Mouse (Mus musculus) frontal cortex, postnatal 14 days (tissue): ENCODE data around the gene Nprl2.

Experiments used
- DNase-seq, 2 experiments: peaks; one replicate each; pipeline ENCODE4 v3.0.0; 2022; ENCODE audit warnings: low spot score in 2 of 2

The Nprl2 gene

GRCm38 (mm10) chr9:107541474-107542351, at the start of gene Nprl2, which contains the start of gene Cyb561d2:
Gene Nprl2, plus strand, starts transcription at chr9:107542226.
Gene Cyb561d2, minus strand, starts transcription at chr9:107542193.
- peak; percentile 90 to 93 for DNase-seq

- no peak for DNase-seq
Observed at GRCm38 (mm10) chr9:107493511-107493910, 48.5 kb upstream of the Nprl2 start.

- no peak for DNase-seq
Observed at GRCm38 (mm10) chr9:107494238-107494637, 47.8 kb upstream of the Nprl2 start.

- no peak for DNase-seq
Observed at GRCm38 (mm10) chr9:107496359-107496758, 45.7 kb upstream of the Nprl2 start.

DNA sequence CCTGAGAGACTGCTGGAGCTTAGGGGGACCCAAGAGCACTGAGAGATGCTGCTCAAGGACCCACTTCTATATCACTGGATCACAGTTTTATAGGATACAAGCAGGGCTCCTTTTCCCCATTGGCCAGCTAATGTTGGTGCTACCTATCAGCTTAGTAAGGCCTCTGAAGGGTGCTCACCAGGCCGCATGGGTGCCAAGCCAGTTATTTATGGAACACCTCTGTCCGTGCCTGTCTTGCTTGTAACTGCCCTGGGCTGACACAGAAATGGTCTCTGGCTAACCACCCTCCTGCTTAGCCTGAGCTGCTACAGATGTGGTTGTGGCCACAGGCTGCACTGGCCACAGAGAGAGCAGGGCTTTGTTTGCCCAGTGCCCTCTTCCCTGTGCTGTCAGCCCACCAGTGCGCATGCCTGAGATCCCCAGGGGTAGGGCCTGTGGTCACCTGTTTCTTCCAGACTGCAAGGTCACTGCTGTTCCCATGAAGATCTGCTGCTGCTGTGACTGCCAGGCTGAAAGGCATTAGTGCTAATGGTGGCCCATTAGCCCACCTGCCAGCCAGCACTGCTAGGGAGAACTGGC, 41.2 kb upstream of the Nprl2 start:
- no peak for DNase-seq

- no peak for DNase-seq
Observed at GRCm38 (mm10) chr9:107502131-107502846, 39.7 kb upstream of the Nprl2 start.

- no peak for DNase-seq
Observed at GRCm38 (mm10) chr9:107504662-107505537, 37.1 kb upstream of the Nprl2 start.

- DNase-seq: peak; percentile 46 to 67
Observed at GRCm38 (mm10) chr9:107508266-107508665, 33.8 kb upstream of the Nprl2 start.

DNA sequence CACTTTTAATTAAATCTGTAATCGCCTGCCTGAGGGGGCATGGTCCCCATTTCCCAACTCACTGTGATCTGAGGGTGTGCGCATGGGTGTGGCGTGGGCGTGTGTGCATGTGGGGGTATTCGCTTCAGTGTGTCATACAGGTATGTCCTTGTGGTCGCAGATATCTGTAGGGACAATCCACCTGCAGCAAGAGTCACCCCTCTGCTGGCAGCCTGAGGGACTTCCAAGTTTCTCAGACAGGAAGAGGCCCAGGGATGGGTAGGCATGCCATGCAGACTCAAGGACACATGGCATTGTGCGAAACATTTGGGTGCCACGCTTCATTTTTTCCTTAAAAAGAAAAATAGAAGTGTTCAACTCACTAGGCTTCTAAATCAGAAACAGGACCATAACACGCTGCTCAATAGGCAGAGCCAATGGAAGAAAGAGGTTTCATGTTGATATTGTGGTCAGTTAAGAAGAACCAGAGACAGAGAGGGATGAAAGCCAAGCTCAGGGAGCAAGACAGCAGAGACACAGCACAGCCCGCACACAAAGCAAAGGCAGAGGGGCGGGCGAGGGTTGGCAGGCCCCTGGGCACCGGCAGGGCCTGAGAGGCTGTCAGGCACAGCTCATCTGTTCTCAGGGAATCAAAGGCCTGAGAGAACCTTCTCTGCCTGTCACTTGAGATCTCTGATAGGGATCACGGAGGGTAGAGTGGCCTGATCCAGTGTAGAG, 31.5 kb upstream of the Nprl2 start:
- DNase-seq: no peak

DNA sequence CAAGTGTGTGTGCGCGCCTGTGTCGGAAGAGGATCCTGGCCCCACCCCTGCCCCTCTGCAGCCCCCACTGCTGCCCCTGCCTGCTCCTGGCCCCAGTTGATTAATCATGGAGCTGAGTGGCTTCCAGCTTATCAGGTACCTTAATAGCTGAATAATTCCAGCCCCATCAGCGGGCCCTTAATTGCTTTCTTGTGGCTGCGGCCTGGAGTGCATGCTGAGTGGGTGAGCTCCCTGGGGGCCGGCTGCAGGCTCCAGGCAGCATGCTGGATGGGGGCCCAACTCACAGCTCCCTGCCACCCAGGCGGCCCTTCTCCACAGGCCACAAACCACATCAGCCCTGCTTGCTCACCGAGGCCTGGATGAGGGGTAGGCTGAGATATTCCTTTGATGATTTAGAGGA, 30.6 kb upstream of the Nprl2 start:
- DNase-seq: no peak

DNA sequence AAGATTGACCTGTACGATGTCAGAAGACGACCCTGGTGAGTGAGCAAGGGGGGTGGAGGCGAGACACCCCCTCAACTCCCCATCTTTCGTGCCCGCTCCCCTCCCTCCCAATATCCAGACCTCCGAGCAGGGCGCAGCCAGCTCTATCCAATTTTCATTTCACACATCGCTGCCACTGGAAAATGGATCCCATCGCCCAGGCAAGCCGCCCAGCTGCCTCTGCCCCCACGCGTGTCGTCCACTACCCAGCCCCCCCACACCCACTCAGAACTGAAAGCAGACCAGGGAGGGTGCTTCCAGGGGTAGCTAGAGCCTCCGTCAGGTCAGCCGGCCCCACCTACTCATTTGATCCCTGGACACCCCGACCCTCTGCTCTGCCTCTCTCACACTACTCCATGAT, 29.7 kb upstream of the Nprl2 start:
- no peak for DNase-seq

- peak; percentile 75 to 91 for DNase-seq
Observed at GRCm38 (mm10) chr9:107514303-107514955, 27.6 kb upstream of the Nprl2 start.

- DNase-seq: no peak
Observed at GRCm38 (mm10) chr9:107520331-107520730, 21.7 kb upstream of the Nprl2 start.

DNA sequence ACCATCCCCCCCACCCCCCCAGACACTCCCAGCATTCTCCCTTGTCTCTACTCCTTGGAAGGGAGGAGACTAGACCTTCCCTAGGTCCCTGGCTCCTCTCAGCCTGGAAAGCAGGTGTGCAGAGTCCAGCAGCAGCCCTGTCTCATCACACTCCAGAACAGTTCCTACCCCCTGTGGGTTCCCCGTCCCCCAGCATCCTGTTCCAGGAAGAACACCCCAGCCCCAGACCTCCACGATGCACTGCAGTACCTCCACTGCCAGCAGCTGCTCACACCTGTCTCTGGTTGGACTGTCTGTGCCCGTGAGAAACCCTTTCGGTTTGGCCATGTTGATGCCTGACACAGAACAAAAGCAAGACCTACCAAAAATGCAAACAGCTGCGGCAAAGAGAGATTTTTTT, 20.8 kb upstream of the Nprl2 start:
- DNase-seq: no peak

GRCm38 (mm10) chr9:107521711-107522399, 20.2 kb upstream of the Nprl2 start:
- DNase-seq: no peak

DNA sequence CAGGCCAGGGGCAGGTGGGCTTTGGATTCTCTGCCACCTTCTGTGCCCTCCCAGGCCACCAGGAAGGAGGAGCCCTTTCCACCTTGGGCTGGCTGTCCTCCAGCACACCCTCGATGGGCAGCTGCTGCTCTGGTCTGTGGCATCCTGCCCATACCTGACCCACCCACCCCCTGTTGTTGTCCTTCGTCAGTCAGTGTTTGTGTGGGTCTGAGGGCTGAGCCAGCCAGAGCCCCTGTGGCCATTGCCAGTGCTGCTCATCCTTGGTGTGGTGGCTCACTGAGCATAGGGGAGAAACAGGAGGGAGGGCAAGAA, 19.7 kb upstream of the Nprl2 start:
- DNase-seq: no peak

DNA sequence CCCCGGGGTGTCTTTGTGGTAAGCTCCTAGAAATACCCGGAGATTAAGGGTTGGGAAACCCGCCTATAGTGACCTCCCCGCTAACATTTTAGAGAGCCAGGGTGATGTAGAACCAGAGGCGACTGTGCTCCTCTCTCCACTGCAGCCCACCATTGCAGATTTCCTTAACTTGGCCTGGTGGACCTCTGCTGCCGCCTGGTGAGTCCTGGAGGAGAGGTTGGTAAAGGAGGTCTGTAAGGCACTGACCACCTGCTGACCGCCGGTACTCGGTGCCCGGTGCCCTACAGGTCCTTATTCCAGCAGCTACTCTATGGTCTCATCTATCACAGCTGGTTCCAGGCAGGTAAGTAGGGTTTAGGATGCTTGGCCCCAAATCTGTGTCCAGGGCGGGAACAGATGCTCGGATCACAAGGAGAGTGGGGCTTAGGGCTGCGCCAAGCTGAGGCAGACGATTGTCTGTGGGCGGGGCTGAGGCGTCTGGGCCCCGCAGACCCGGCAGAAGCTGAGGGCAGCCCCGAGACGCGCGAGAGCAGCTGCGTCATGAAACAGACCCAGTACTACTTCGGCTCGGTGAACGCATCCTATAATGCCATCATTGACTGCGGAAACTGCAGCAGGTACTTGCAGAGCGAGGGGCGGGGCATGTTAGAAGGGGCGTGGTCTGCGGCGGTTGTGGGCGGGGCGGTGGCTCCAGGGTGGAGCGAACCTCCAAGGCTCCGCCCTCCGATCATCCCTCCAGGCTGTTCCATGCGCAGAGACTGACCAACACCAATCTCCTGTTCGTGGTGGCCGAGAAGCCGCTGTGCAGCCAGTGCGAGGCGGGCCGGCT, 15.6 kb upstream of the Nprl2 start:
- DNase-seq: peak in 1 of 2 experiments; percentile 78

DNA sequence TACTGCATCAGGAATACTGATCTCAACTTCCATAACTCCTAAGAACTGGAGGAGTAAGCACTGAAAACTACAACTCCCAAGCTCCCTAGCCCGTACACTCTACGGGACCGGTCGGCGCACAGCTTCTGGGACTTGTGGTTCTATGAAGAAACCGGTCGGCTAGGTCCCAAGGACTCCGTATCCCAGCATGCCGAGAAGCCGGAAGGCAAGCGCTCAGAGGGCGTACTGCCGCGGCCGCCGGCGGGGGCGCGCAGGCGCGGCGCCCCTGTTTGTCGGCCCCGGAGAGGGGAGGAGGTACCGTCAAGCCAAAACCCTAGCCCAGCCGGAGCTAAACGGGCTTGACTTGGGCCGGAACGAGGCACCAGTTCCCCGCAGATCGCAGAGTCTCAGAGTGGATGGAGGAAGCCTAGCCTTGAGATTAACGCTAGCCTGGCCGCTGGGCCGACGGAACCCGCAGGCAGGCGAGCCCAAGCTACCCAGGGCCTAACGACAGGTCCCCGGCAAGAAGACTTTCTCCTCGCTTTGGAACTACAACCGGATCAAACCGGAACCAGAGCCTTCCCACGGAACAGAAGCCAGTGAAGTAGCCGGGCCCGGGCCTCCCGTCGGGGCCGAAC, 8.1 kb upstream of the Nprl2 start, which contains the start of gene Tmem115:
Gene Tmem115, plus strand, starts transcription at position 155 of the 617 bp plus-strand sequence.
- DNase-seq: peak; percentile 89 to 94
